Mouse (Mus musculus) retina, postnatal 7 days (tissue): ENCODE results near the gene Cpd.

Experiments used
- DNase-seq: peaks from one replicate; pipeline ENCODE4 v3.0.0-alpha.2; 2012; ENCODE audit warnings: low read depth, low spot score

The Cpd gene

GRCm38 (mm10) chr11:76846878-76847222 lies at the start of gene Cpd:
Gene Cpd (minus strand): TSS chr11:76847018.
- peak; percentile 95 for DNase-seq

GRCm38 (mm10) chr11:76896360-76896759 lies 49.5 kb upstream of the Cpd start:
- DNase-seq, result no peak

- peak; percentile 47 for DNase-seq
Measured at GRCm38 (mm10) chr11:76894240-76894639, 47.4 kb upstream of the Cpd start.

GRCm38 (mm10) chr11:76893570-76893969 lies 46.8 kb upstream of the Cpd start:
- no peak for DNase-seq

GRCm38 (mm10) chr11:76892972-76893371 lies 46.2 kb upstream of the Cpd start:
- DNase-seq, result no peak

GRCm38 (mm10) chr11:76891738-76892349 lies 45.0 kb upstream of the Cpd start:
- no peak for DNase-seq

GRCm38 (mm10) chr11:76891171-76891570 lies 44.4 kb upstream of the Cpd start:
- no peak for DNase-seq

- DNase-seq, result no peak
Measured at GRCm38 (mm10) chr11:76889339-76890164, 42.7 kb upstream of the Cpd start.

GRCm38 (mm10) chr11:76884451-76884850 lies 37.6 kb upstream of the Cpd start:
- no peak for DNase-seq

GRCm38 (mm10) chr11:76879816-76880215 lies 33.0 kb upstream of the Cpd start:
- DNase-seq, result no peak

- no peak for DNase-seq
Measured at GRCm38 (mm10) chr11:76874766-76875165, 27.9 kb upstream of the Cpd start.

GRCm38 (mm10) chr11:76873865-76874264 lies 27.0 kb upstream of the Cpd start:
- no peak for DNase-seq

- no peak for DNase-seq
Measured at GRCm38 (mm10) chr11:76872556-76873234, 25.9 kb upstream of the Cpd start.

GRCm38 (mm10) chr11:76861185-76861584 lies 14.4 kb upstream of the Cpd start:
- DNase-seq, result no peak

- DNase-seq, result no peak
Measured at GRCm38 (mm10) chr11:76859261-76859660, 12.4 kb upstream of the Cpd start.

- no peak for DNase-seq
Measured at GRCm38 (mm10) chr11:76858781-76859180, 12.0 kb upstream of the Cpd start.

- no peak for DNase-seq
Measured at GRCm38 (mm10) chr11:76857111-76857510, 10.3 kb upstream of the Cpd start.

- DNase-seq, result no peak
Measured at GRCm38 (mm10) chr11:76856601-76857000, 9.8 kb upstream of the Cpd start.

GRCm38 (mm10) chr11:76854475-76855341 lies 7.9 kb upstream of the Cpd start:
- no peak for DNase-seq

GRCm38 (mm10) chr11:76851512-76851911 lies 4.7 kb upstream of the Cpd start:
- DNase-seq, result no peak

- no peak for DNase-seq
Measured at GRCm38 (mm10) chr11:76849596-76849995, 2.8 kb upstream of the Cpd start.

GRCm38 (mm10) chr11:76848081-76848480 lies 1.3 kb upstream of the Cpd start:
- no peak for DNase-seq
